Mouse (Mus musculus) activated CD4-positive, CD25-positive, alpha-beta regulatory T cell, adult 4 months (primary cell): Measurements from ENCODE around the gene Sgta. TPM values are rescaled to one million over a fixed set of nuclear protein-coding genes. Genes with fewer than 3 reads are reported as not detected.
"Not testable (repeated sequence)": the region's sequence is repeated elsewhere in the genome, so short reads cannot be mapped to it uniquely, and the experiment has no call there.

Experiments
- ATAC-seq: one replicate; pipeline ENCODE4 v1.8.0; 2017
- polyA plus RNA-seq, 2 experiments: library from polyadenylated mRNA; unstranded; fragments of 100-300 nt; shearing (Covaris generic); gene quantifications; one replicate each; pipeline ENCODE4 v1.2.1; 2017

The Sgta gene
- polyA plus RNA-seq = 10 to 100 TPM; 54.7 to 68.3 TPM

DNA sequence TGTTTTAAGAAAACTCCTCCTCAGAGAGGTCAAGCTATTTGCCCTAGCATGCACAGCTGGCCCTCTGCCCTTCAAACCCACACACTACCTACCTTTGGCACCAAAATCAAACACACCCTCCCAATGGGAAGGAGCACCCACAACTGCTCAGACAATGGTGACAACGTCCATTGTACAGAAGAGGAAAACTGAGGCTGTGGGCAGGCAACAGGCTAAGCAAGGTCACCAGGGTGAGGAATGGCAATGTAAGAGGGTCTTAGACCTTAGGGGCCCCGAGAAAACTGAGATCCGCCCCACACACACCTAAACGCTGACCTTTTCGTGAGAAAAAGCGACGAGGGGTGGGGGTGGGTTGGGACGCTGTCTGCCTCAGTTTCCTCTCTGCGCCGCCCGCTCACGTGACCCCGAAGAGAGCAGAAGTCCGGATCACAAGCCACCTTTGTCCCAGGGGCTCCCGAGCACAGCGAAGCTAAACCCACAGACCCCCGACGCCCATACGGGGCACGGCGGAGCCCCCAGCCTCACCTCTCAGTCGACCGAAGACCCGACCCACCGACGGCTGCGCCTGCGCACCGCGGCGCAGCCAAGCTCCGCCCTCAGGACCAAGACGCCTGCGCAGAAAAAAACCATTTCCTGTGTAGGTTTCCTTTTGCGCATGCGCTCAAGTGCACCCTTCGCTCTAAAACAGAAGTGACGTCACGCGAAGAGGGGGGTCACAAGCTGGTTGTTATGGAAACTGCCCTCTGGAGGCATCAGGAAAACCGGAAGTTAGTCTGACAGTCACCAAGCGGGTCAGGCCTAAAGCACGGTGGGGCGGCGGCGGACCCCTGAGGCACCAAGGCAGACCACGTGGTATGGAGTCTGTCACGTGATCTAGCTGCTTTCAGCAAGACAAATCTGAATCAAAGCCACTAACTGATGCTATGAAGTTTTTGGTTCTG lies at the start of gene Sgta:
Sgta (minus strand) TSS at position 579 of the 941 bp plus-strand sequence.
- peak; percentile 86 for ATAC-seq

DNA sequence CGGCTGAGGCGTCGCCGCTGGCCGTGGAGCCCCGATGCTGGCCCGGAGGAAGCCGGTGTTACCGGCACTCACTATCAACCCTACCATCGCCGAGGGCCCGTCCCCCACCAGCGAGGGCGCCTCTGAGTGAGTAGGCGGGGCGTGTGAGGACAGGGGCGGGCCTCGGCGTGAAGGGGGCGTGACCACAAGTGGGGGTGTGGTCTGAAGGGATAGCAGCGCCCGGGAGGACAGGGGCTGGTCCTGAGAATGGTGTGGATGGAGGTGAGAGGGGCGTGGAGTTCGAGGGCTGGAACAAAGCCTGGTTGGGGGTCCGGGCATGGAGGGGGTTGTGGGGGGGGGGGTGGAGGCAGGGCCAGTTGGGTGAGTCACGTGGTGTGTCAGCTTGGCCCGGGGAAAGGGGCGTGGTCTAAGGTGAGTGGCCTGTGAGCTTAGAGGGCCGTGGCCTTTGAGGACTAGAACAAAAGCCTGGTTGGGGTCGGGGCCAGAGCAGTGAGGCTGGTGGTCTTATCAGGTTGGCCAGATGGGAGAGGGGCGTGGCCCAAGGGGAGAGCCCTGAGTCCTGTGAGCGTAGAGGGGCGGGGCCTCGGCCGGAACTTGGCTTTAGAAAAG lies 46.2 kb upstream of the Sgta start:
- peak; percentile 71 for ATAC-seq

DNA sequence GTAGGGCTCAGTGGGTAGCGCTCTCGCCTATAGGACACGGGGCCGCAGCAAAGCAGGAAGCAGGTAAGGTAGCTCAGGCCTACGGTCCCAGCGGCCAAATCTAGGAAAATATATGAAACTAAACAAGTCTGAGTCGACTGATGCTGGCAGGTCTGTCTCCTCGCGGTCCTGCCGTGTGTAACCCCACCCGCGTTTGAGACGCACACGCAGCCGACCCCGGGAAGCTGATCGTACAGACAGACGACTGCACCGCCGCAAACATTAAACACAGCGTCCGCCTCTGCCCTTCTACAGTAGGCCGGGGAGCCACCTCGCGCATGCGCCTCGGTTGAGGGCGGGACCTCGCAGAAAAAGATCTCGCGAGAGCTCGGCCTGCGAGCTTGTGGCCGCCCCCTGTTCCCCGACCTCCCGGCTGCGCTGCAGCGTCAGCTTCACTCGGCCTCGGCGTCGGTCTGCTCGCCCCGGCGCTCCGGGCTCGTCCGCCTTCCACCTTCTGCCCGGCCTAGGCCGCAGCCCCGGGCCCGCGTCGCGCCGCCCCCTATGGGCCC lies 45.7 kb upstream of the Sgta start, which contains the start of gene Map2k2:
Map2k2 (plus strand) TSS at position 351 of the 548 bp plus-strand sequence.
- ATAC-seq = peak; percentile 87

DNA sequence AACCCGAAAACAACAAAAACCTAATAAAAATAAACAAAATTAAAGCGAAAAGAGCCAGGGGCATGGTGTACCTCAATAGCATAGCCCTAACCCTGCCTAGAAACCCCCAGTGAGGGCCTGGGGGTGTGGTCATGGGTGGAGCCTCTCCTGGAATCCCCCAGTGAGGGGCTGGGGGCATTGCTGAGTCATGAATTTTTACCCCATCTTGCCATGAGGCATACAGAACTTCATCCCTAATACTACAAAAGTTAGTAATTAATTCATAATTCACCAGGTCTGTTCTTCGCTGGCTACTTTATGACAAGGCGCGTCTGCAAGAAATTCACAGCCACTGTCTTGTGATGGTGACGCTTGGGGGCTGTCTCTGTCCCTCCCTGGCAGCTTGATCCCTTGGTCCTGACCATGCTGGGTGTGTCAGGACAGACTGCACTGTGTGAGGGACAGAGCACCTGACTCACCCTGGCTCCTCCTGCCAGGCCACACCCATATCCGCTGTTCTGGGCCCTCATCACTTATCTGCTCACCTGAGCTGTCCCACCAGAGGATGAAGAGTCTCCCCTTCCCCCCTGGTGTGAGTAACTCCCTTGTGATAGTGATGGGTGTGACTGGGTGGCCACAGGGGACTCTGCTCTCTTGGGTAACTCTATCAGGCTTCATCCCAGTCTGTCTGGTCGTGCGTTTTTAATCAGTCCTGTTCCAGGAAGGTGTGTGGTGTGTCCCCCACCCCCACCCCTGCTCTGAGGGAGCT lies 35.1 kb upstream of the Sgta start:
- ATAC-seq = no peak

DNA sequence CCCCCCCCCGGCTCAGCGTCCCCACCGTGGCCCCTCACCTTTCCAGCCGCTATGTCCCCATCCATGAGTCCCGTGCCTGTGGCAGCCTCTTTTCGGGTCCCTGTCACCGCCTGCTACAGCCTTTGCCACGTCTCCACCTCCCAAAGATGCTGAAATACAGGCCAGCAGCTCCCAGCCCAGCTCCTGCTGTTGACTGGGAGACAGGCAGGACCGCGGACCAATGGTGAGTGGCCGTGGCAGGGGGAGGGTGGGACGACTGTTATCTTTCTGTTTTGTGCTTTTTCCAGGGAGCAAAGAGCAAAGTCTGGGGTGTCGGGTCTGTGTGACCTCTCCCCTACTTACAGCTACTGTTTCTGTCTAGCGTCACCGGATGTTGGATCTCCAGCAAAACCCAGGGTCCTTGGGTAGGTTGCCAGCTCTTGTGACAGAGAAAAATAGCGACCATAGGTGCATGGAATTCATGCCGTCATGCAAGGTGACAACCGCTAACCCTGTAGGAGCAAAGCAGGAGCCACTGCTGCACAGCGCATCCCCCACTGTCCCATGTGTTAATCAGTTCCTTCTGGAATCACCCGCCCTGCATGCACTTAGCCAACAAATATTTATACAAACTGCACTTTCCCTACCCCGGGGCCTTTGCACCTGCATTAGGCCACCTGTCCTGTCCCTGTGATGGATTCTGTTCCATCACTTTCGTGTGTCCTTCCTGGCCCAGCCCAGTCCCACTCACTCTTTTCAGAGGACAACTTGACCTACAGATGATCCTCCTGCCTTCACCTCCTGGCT lies 32.7 kb upstream of the Sgta start:
- ATAC-seq = no peak

DNA sequence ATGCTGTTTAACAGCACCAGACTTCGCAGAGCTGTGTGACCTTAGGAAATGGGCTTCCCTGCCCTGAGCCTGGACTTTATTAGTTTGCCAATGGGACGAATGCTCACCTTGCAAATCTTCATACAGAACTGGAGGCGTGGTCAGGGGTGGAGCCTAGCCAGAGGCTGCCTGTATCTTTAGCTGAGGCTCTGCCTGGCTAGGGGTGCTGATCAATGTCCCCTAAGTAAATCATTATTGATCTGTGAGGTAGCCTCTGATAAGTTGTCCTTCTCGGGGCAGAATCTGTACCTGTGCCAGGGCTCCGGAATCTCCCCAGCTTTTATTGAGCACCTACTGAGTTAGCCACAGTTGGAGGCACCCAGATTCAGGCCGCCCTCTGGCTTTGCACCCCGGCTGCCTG lies 30.6 kb upstream of the Sgta start:
- ATAC-seq = no peak

DNA sequence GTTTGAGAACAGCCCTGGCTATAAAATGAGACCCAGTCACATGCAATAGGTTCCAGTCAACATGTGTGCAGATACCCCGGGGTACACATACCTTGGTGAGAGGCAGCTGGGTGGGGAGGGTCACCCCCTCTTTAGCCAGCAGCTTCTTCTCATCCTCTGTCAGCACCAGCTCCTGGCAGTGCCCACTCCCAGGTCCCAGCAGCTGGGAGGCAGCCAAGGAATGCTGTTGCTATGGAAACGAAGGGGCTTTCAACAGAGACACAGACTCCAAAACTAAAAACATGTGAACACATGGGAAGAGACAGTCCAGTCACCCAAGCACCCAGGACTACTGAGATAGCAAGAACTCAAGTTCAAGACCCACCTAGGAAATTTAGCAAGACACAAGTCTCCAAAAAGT lies 29.2 kb upstream of the Sgta start:
- no peak for ATAC-seq

DNA sequence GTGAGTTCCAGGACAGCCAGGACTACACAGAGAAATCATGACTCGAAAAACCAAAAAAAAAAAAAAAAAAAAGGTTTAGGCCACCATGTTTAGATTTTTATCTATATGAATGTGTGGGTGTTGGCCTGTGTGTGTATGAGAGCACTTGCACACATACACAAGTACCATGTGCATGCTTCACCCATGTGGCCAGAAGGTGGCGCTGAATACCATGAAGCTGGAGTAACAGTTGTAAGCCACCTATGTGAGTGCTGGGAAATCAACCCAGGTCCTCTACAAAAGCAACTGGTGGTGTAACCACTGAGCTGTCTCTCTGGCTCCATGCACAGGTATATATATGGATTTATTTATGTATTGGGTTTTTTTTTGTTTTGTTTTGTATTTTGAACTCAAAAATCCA lies 27.0 kb upstream of the Sgta start:
- no peak for ATAC-seq

DNA sequence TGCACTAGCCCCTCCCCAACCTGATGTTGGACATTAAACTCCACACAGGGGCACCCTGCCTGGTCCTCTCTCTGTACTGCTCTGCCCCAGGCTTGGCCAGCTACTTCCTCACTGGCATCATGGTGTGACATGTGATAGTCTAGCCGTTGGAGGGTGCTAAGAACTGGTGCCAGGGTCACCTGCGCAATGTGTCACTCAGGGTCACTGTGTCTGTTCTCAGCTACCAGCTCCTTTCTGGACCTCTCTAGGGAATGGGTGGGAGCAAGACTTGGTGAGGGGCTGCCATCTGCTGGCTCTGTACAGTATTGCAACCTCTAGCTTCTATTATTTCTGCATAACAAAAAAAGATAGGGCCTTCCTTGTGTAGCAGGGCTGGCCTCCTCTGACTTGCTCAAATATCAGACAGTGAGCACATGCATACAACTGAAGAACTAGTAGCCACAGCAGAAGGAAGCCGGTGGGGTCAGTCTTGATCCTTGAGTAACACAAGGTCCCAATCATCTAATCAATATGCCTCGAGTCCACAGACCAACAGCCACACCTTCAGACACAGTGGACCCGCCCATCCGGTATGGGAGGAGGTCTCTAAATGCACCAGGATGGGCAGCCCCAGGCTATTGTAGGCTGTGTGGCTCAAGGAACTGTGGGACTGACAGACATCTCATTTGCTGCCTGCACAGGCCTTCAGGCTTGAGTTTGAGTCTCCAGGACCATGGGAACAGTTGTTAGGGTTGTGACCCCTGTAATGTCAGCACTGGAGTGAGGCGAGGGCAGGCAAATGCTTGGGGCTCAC lies 22.4 kb upstream of the Sgta start:
- peak; percentile 71 for ATAC-seq

DNA sequence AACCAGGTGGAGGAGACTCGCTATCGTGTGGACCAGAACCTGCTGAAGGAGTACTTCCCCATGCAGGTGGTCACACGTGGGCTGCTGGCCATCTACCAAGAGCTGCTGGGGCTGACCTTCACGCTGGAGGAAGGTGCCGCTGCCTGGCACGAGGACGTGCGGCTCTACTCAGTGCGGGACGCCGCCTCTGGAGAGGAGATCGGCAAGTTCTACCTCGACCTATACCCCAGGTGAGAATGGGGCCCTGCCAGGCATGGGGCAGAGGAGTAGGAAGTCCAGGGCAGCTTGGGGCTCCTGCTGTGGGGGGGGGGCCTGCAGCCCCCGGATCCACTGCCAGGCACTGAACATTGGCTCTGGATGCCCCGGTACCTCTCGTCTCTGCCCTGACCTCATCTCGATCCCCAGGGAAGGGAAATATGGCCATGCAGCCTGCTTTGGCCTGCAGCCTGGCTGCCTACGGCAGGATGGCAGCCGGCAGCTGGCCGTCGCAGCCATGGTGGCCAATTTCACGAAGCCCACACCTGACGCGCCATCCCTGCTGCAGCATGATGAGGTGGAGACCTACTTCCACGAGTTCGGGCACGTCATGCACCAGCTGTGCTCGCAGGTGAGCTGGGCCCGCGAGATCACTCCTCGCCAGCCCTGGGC lies 20.2 kb upstream of the Sgta start:
- no peak for ATAC-seq

DNA sequence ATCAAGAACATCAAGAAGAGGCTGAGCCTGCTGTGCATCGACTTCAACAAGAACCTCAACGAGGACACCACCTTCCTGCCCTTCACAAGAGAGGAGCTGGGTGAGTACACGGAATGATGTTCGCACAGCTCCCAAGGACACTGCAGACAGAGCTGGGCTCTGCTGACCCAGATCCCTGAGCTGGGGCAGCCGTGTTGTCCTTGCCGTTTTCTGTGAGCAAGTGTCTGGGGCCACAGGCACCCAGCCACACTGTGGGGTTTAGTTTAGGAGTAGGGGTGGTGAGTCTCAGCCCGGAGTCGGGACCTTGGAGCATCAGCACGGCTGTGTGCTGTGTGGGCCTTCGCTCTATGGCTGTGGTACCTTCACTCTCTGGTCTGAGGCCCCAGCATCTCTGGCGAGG lies 17.9 kb upstream of the Sgta start:
- ATAC-seq = no peak

DNA sequence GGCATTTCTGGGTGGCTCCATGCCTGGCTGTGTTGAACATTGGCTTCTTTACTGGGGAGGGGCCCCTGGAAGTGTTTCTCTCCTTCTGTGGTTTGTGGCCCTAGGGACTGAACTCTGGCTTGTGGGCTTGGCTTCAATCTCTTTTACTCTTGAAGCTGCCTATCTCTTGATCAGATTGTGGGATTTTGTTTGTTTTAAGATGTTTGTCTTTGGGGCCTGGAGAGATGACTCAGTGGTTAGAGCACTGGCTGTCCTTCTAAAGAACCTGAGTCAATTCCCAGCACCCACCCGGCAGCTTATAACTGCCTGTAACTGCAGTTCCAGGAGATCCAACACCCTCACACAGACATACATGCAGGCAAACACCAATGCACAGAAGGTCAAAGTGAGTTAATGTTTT lies 16.4 kb upstream of the Sgta start:
- no peak for ATAC-seq

DNA sequence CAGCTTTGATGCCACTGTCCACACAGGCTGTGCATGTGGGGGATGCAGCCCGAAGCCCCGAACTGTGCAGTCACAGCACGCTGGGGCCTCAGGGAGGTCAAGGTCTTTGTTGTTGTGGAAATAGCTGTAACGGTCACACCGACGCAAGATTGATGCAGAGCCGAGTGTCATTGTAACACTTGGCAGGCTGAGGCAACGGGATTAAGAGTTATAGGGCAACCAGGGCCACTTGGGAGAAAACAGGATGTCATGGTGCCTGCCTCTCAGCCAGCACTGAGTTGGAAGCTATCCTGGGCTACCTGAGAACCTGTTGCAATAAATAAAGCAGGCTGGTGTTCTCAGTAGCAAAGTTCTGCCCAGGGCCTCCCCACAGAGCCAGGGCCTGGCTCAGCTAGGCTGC lies 15.8 kb upstream of the Sgta start:
- no peak for ATAC-seq

DNA sequence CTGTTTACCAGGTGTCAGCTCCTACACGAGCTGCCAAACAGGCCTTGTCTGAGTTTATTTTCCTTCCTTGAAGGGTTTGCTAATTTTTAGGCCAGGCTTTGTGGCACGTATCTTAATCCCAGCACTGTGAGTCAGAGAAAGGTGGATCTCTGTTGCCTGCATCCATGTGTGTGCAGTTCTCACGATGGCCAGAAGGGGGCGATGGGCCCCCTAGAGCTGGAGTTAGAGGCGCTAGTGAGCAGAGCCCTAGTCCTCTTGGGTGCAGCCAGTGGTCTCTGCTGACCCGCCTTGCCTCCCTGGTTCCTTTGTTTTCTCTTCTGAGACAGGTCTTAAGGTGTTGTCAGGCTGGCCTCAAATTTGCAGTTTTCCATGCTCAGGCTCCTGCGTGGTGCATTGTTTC lies 13.5 kb upstream of the Sgta start:
- ATAC-seq = no peak

DNA sequence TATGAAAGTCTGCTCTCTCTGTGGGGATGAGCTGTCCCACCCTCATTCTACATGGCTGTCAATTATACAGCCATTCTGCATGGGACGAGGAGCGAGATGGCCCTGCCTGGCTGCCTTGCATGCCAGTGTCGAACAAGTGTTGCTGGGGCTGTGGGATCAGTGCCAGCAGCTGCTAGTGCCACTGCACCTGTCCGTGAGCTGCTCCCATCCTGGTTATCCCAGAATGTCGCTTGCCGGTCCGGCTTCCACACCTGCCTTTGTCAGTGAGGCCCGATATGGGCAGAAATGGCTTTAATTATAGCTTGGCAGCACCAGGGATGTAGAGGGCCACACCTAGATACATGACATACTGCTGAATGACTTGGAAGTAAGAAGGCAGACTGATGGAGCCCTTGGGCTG lies 12.3 kb upstream of the Sgta start:
- ATAC-seq = no peak

DNA sequence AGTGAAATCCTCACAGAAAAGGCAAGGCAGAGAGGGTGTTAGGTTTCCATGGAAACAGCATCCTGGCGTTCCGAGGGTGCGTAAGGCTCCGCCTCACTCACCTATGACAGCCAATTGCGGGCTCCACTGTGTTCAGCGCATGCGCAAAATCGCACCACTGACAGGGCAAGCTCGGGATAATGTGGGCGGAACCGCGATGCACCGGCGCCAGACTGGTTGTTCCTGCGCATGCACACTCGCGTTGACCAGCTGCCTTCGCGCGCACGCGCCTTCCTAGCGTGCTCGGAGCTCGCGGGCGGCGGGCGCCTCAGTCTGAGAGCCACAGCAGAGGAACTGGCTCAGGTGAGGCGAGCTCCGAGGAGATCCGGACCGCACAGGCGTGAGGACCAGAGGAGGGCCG lies 9.9 kb upstream of the Sgta start, which contains the start of gene Thop1:
Thop1 (plus strand) TSS at position 200 of the 400 bp plus-strand sequence.
- ATAC-seq = peak; percentile 99

DNA sequence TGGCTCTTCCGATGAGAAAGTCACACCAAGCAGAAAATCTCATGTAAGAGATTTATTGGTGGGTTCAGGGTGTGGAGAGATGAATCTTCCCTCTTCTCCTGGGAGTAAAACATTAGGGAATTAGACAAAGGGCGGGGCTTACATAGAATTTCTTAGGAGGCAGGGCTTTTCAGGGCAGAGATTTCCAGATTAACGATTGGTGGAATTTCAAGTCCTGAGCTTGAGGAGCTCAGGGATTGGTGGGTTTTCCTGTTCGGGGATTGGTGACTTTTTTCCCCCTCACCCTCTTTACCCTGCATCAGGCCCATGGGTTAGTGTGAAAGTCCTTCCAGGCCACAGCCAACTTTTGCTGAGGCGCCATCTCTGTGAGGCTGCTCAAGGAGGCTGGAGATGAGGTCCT lies 8.7 kb upstream of the Sgta start:
- no peak for ATAC-seq

DNA sequence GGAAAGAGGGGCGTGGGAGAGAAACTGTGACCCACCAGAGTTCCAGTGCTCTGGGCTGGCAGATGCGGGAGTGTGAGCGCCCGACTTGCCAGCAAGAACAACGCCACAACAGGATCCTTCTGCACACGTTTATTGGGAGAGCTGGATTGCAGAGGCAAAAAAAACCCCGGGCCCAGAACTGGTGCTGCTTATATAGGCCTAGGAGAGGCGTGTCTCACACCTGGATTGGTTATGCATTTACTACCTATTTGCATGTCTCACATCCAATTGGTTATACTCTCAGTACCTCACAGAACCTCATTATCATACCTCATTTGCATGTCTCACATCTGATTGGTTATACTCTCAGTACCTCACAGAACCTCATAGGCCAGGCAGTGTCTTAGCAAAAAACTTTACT lies 4.5 kb upstream of the Sgta start:
- ATAC-seq = not testable (repeated sequence)

DNA sequence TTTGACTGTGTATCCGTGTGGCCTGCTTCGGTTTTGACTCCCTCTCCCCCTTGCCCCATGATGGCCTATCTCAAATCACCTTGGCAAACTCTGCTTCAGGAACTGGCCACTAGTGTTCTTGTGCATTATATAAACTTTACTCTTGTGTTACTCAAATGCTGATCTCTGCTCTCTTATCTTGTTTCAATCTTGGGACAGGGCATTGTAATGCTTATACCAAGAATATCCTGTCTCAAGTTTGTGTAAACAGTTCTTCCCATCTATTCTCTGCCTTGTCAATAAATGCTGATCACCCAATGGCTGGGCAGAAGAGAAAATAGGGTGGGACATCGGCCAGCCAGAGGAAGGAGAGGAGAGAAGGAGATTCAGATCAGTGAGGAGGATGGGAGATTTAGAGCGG lies 2.7 kb upstream of the Sgta start:
- ATAC-seq = no peak

DNA sequence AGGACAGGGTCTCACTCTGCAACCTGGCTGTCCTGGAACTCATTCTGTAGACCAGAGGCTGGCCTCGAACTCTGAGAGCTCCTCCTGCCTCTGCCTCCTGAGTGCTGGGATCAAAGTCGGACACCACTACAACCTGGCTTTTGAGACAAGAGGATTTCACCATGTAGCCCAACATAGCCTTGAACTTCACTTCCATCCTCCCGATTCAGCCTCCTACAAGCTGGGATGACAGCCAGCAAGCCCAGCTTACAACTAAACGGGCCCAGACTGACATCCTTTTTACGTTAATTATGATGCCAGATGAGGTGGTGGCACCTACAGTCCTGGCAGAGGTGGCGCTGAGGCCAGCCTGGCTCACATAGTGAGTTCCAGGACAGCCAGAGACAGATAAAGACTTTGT lies 1.1 kb downstream of the Sgta start:
- ATAC-seq = no peak
